Mouse (Mus musculus) CD4-positive helper T cell, adult 2 months (primary cell): Measurements from ENCODE around the gene Fgfr2.
A peak's percentile ranks its signal among the peaks of the same experiment; 100 is the strongest.

ENCODE experiments used
- DNase-seq: peaks from one replicate; pipeline ENCODE4 v3.0.0-alpha.2; 2012; ENCODE audit warnings: low read depth, missing footprints, low spot score

Gene Fgfr2

GRCm38 (mm10) chr7:132820692-132821091, 302.5 kb downstream of the Fgfr2 start:
- no peak for DNase-seq

GRCm38 (mm10) chr7:132817056-132817455, 306.1 kb downstream of the Fgfr2 start:
- DNase-seq = no peak

GRCm38 (mm10) chr7:132816528-132816927, 306.6 kb downstream of the Fgfr2 start:
- DNase-seq = no peak

- DNase-seq = no peak
Measured at GRCm38 (mm10) chr7:132815081-132815480, 308.1 kb downstream of the Fgfr2 start.

GRCm38 (mm10) chr7:132814089-132814450, 309.1 kb downstream of the Fgfr2 start:
- no peak for DNase-seq

GRCm38 (mm10) chr7:132813416-132814088, 309.6 kb downstream of the Fgfr2 start, which contains the start of gene Fam53b:
Fam53b (minus strand) TSS chr7:132813886.
- peak; percentile 78 for DNase-seq

GRCm38 (mm10) chr7:132812619-132813415, 310.3 kb downstream of the Fgfr2 start:
- DNase-seq = peak; percentile 71

- peak; percentile 86 for DNase-seq
Measured at GRCm38 (mm10) chr7:132811716-132812618, 311.2 kb downstream of the Fgfr2 start.

- peak; percentile 89 for DNase-seq
Measured at GRCm38 (mm10) chr7:132810879-132811278, 312.3 kb downstream of the Fgfr2 start.

- peak; percentile 46 for DNase-seq
Measured at GRCm38 (mm10) chr7:132810368-132810767, 312.8 kb downstream of the Fgfr2 start.

GRCm38 (mm10) chr7:132809721-132810120, 313.4 kb downstream of the Fgfr2 start:
- no peak for DNase-seq

GRCm38 (mm10) chr7:132808841-132809682, 314.1 kb downstream of the Fgfr2 start:
- no peak for DNase-seq

- no peak for DNase-seq
Measured at GRCm38 (mm10) chr7:132808051-132808796, 314.9 kb downstream of the Fgfr2 start.

- DNase-seq = no peak
Measured at GRCm38 (mm10) chr7:132806926-132807857, 316.0 kb downstream of the Fgfr2 start.

- DNase-seq = no peak
Measured at GRCm38 (mm10) chr7:132806286-132806685, 316.9 kb downstream of the Fgfr2 start.

GRCm38 (mm10) chr7:132804951-132805350, 318.2 kb downstream of the Fgfr2 start:
- DNase-seq = peak; percentile 51

GRCm38 (mm10) chr7:132804461-132804860, 318.7 kb downstream of the Fgfr2 start:
- no peak for DNase-seq

- DNase-seq = peak; percentile 83
Measured at GRCm38 (mm10) chr7:132803962-132804361, 319.2 kb downstream of the Fgfr2 start.

GRCm38 (mm10) chr7:132803336-132803735, 319.8 kb downstream of the Fgfr2 start:
- no peak for DNase-seq
